Mouse (Mus musculus) liver, adult 2 months (tissue): Measurements from ENCODE around the gene H2-Q7.
"Not testable (repeated sequence)": the region's sequence is repeated elsewhere in the genome, so short reads cannot be mapped to it uniquely, and the experiment has no call there.

Source experiments
- CTCF ChIP-seq: fragments of 200-500 bp; IDR thresholded peaks from 2 replicates; pipeline ENCODE4 v1.5.1; 2011; ENCODE audit warnings: low read depth, low read length, control low read depth
- POLR2A ChIP-seq: fragments of 200-500 bp; IDR thresholded peaks from 2 replicates; pipeline ENCODE4 v1.6.1; 2011; ENCODE audit warnings: low read length, control low read depth; ENCODE audit not compliant: insufficient read depth; ENCODE audit errors: extremely low read depth

DNA sequence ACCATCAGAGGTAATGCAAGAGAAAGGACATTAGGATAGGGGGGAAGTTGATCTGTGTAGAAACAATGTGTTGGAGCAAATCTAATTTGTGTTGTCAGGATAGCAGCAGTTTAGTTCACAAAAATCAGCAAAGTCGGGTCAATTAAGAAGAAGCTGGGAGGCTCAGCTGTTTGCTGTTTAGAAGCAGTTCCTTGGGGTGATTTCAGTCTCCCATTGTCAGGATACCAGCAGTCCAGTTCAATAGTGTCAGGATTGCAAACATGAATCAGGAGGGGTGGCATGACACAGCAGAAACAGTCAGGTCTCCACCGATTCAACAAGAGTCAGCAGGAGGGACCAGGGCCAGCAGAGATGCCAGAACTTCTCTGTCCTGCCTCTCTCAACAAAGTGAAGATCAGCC lies 5.6 kb downstream of the H2-Q7 start:
- TF ChIP-seq CTCF, POLR2A: not testable (repeated sequence)
